Comparison of ENCODE assay signal across 8 mouse cellular contexts in the genomic region with DNA sequence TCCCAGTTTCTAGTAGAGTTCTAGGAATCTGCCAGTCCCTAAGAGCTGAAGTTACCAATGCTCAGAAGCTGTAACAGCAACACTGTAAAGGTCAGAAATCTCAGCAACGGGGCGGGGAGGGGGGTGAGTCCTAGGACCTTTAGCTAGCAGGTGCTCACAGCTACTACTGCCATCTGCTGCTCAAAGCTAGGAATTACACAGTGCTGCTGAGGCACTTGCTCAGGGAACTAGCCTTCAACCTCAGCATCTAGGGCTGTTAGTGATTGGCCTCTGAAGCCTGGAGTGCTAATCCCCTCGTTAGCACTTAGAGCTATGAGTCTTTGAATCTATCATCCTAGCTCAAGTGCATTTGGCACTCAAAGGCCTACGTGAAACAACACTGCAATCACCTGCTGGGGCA. TPM values are rescaled to one million over a fixed set of nuclear protein-coding genes. Genes with fewer than 3 reads are reported as not detected.
DNase-seq lines count a peak whose midpoint lies in the region; ATAC-seq and TF ChIP-seq lines count a peak whose summit lies in the region.

No protein-coding gene starts in this region.

- H3K4me3 ChIP-seq in testis, adult 2 months (ENCODE audit: control insufficient read depth, low read depth, low read length): no peak overlapping the region
- H3K4me3 ChIP-seq in bone marrow macrophage, adult 2 months (ENCODE audit: insufficient read depth, low read length): no peak overlapping the region
- H3K4me3 ChIP-seq in forebrain, embryonic 13.5 days: no peak overlapping the region
- no peak overlapping the region for H3K4me3 ChIP-seq in intestine, postnatal 0 days (ENCODE audit: low read depth, low read length)

- peak; percentile 66; the same call in 1 of the 2 replicates for TF ChIP-seq CTCF in testis, adult 2 months (IDR thresholded peaks at IDR 0.05; ENCODE audit: control insufficient read depth, insufficient read depth, insufficient replicate concordance, low read depth, low read length)
- peak; percentile 60 for TF ChIP-seq CTCF in bone marrow macrophage, adult 2 months (IDR thresholded peaks at IDR 0.05; ENCODE audit: low read depth, low read length)
- peak; percentile 86 for TF ChIP-seq CTCF in intestine, postnatal 0 days (IDR thresholded peaks at IDR 0.05; ENCODE audit: low read depth)

- no peaks in the 10 kb centered on the region for H3K4me1 ChIP-seq in testis, adult 2 months (ENCODE audit: control insufficient read depth, insufficient read depth, low read length)
- no peaks in the 10 kb centered on the region for H3K4me1 ChIP-seq in bone marrow macrophage, adult 2 months (ENCODE audit: control insufficient read depth, insufficient read depth, low read length)
- H3K4me1 ChIP-seq in forebrain, embryonic 13.5 days: no peaks in the 10 kb centered on the region
- H3K4me1 ChIP-seq in intestine, postnatal 0 days (replicated peaks; ENCODE audit: control insufficient read depth, insufficient read depth, low read length): no peaks in the 10 kb centered on the region

- no peak overlapping the region for H3K9ac ChIP-seq in forebrain, embryonic 13.5 days
- no peak overlapping the region for H3K9ac ChIP-seq in intestine, postnatal 0 days (ENCODE audit: low read depth, low read length)

- WGBS in forebrain, embryonic 13.5 days: 16% methylated on average over 4 of the region's 4 CpGs
- WGBS in intestine, postnatal 0 days: 14% methylated on average over 4 of the region's 4 CpGs

- TF ChIP-seq POLR2A in testis, adult 2 months (IDR thresholded peaks at IDR 0.05; ENCODE audit: control insufficient read depth, low read depth, low read length): no peak
- no peak for TF ChIP-seq POLR2A in bone marrow macrophage, adult 2 months (IDR thresholded peaks at IDR 0.05; ENCODE audit: borderline replicate concordance, low read depth, low read length)

- no peak for DNase-seq in testis, postnatal 14 days (ENCODE audit: low spot score)
- peak; percentile 20 to 34 for DNase-seq in spleen, postnatal 36 days (ENCODE audit: low spot score in 2 of 2)
- DNase-seq in layer of hippocampus, postnatal 14 days (ENCODE audit: low spot score in 2 of 2): no peak

- no peak overlapping the region for H3K4me2 ChIP-seq in forebrain, embryonic 13.5 days
- H3K4me2 ChIP-seq in intestine, postnatal 0 days (replicated peaks; ENCODE audit: low read depth): no peak overlapping the region; the same call in 1 of the 2 replicates

- no peaks in the 10 kb centered on the region; the same call in 1 of the 2 replicates for H3K36me3 ChIP-seq in testis, adult 2 months (ENCODE audit: control insufficient read depth, insufficient read depth, low read length)
- no peaks in the 10 kb centered on the region for H3K36me3 ChIP-seq in forebrain, embryonic 13.5 days (ENCODE audit: poor library complexity, severe bottlenecking)
- H3K36me3 ChIP-seq in intestine, postnatal 0 days (ENCODE audit: control insufficient read depth, insufficient read depth): no peaks in the 10 kb centered on the region

- no peaks in the 10 kb centered on the region for H3K27me3 ChIP-seq in testis, adult 2 months (ENCODE audit: control insufficient read depth, insufficient read depth, low read length)
- H3K27me3 ChIP-seq in forebrain, embryonic 13.5 days: no peaks in the 10 kb centered on the region
- no peaks in the 10 kb centered on the region for H3K27me3 ChIP-seq in intestine, postnatal 0 days (replicated peaks; ENCODE audit: control insufficient read depth, insufficient read depth, low read length)

- no peaks in the 10 kb centered on the region for H3K9me3 ChIP-seq in forebrain, embryonic 13.5 days (replicated peaks)
- no peaks in the 10 kb centered on the region for H3K9me3 ChIP-seq in intestine, postnatal 0 days (ENCODE audit: control insufficient read depth)

- ATAC-seq in forebrain, embryonic 13.5 days: peak; percentile 16; the same call in 1 of the 2 replicates
- peak; percentile 54 for ATAC-seq in intestine, postnatal 0 days
- peak; percentile 89 for ATAC-seq in megakaryocyte progenitor cell, adult 5-6 weeks (replicated peaks; ENCODE audit: poor library complexity)

- no peak overlapping the region for H3K27ac ChIP-seq in testis, adult 2 months (ENCODE audit: control insufficient read depth, insufficient read depth, low read depth, low read length)
- no peak overlapping the region for H3K27ac ChIP-seq in bone marrow macrophage, adult 2 months (ENCODE audit: insufficient read depth, low read depth, low read length)
- no peak overlapping the region for H3K27ac ChIP-seq in forebrain, embryonic 13.5 days
- H3K27ac ChIP-seq in intestine, postnatal 0 days (ENCODE audit: low read depth, low read length): peak overlapping the region; percentile 15; the same call in 1 of the 2 replicates

RNA-seq across cellular contexts. Expression of a gene that starts 14.4 kb away (rescaled TPM):
- 31.3 and 31.4 TPM in 2 replicates for polyA plus RNA-seq in testis, adult 2 months (2012; rRNA removed)
- 11.8 and 12.1 TPM in 2 replicates for polyA plus RNA-seq in bone marrow macrophage, adult 2 months (2012; ENCODE audit: insufficient read depth, insufficient read length, missing spikeins)
- 19.0 and 19.5 TPM in 2 replicates for polyA plus RNA-seq in forebrain, embryonic 13.5 days (2015; fragmentation: Nextera tagmentation; extraction: Ambion mirVana)
- 9.8 and 10.0 TPM in 2 replicates for polyA plus RNA-seq in intestine, postnatal 0 days (2015; fragmentation: Nextera tagmentation; extraction: Ambion mirVana)
- 8.3 and 8.8 TPM in 2 replicates for total RNA-seq in megakaryocyte progenitor cell, adult 5-6 weeks (2015)
- total RNA-seq in megakaryocyte progenitor cell, adult 5-6 weeks (2017): 6.0 and 6.8 TPM in 2 replicates
- 10 to 100 TPM; 10.9 to 11.7 TPM for total RNA-seq in layer of hippocampus, postnatal 14 days (2021)

RNA-seq across cellular contexts. Expression of a gene that starts 18.0 kb away (rescaled TPM):
- not detected in 2 replicates for polyA plus RNA-seq in testis, adult 2 months (2012; rRNA removed)
- not detected in 2 replicates for polyA plus RNA-seq in bone marrow macrophage, adult 2 months (2012; ENCODE audit: insufficient read depth, insufficient read length, missing spikeins)
- 0.52 and 0.63 TPM in 2 replicates for polyA plus RNA-seq in forebrain, embryonic 13.5 days (2015; fragmentation: Nextera tagmentation; extraction: Ambion mirVana)
- polyA plus RNA-seq in intestine, postnatal 0 days (2015; fragmentation: Nextera tagmentation; extraction: Ambion mirVana): 0.18 and 0.35 TPM in 2 replicates
- not detected in 2 replicates for total RNA-seq in megakaryocyte progenitor cell, adult 5-6 weeks (2015)
- not detected in 2 replicates for total RNA-seq in megakaryocyte progenitor cell, adult 5-6 weeks (2017)
- not detected for total RNA-seq in layer of hippocampus, postnatal 14 days (2021)

RNA-seq across cellular contexts. Expression of a gene that starts 21.6 kb away (rescaled TPM):
- polyA plus RNA-seq in testis, adult 2 months (2012; rRNA removed): 6.9 and 8.9 TPM in 2 replicates
- polyA plus RNA-seq in bone marrow macrophage, adult 2 months (2012; ENCODE audit: insufficient read depth, insufficient read length, missing spikeins): 56.7 and 60.1 TPM in 2 replicates
- polyA plus RNA-seq in forebrain, embryonic 13.5 days (2015; fragmentation: Nextera tagmentation; extraction: Ambion mirVana): 7.7 and 8.6 TPM in 2 replicates
- 30.2 and 31.6 TPM in 2 replicates for polyA plus RNA-seq in intestine, postnatal 0 days (2015; fragmentation: Nextera tagmentation; extraction: Ambion mirVana)
- total RNA-seq in megakaryocyte progenitor cell, adult 5-6 weeks (2015): 2.3 and 3.8 TPM in 2 replicates
- total RNA-seq in megakaryocyte progenitor cell, adult 5-6 weeks (2017): 4.1 and 6.1 TPM in 2 replicates
- total RNA-seq in layer of hippocampus, postnatal 14 days (2021): 1 to 10 TPM; 8.1 to 9.0 TPM

RNA-seq across cellular contexts. Expression of a gene that starts 45.9 kb away (rescaled TPM):
- polyA plus RNA-seq in testis, adult 2 months (2012; rRNA removed): 4.3 and 4.6 TPM in 2 replicates
- polyA plus RNA-seq in bone marrow macrophage, adult 2 months (2012; ENCODE audit: insufficient read depth, insufficient read length, missing spikeins): 15.1 and 20.8 TPM in 2 replicates
- 10.4 and 10.8 TPM in 2 replicates for polyA plus RNA-seq in forebrain, embryonic 13.5 days (2015; fragmentation: Nextera tagmentation; extraction: Ambion mirVana)
- polyA plus RNA-seq in intestine, postnatal 0 days (2015; fragmentation: Nextera tagmentation; extraction: Ambion mirVana): 6.0 and 6.3 TPM in 2 replicates
- 80.9 and 89.4 TPM in 2 replicates for total RNA-seq in megakaryocyte progenitor cell, adult 5-6 weeks (2015)
- total RNA-seq in megakaryocyte progenitor cell, adult 5-6 weeks (2017): 16.6 and 23.4 TPM in 2 replicates
- 10 to 100 TPM; 10.3 to 14.8 TPM for total RNA-seq in layer of hippocampus, postnatal 14 days (2021)

Comparison
In these comparisons a context has a peak if more than half of its experiments do, and no peak if none do; other contexts are left out.
1. DNase-seq: peak in spleen, postnatal 36 days (2 of 2); none in testis, postnatal 14 days (single experiment) and layer of hippocampus, postnatal 14 days (0 of 2).
2. ATAC-seq: peak in every context shown above with its lines; median percentile 89 in megakaryocyte progenitor cell, adult 5-6 weeks; 54 in intestine, postnatal 0 days; 16 in forebrain, embryonic 13.5 days.
3. Peak in every context shown above with its lines, with median percentiles within 50 percentile points of each other: CTCF ChIP-seq.